Mouse (Mus musculus) liver, embryonic 14.5 days (tissue): ENCODE measurements around the gene Fam122c.

Source experiments
- CTCF ChIP-seq: IDR thresholded peaks from 2 replicates; pipeline ENCODE4 v1.5.1; 2016; ENCODE audit warnings: antibody characterized with exemption, low read depth, control low read depth
- EP300 ChIP-seq: IDR thresholded peaks from 2 replicates; pipeline ENCODE4 v1.6.1; 2016; ENCODE audit warnings: antibody characterized with exemption, low read depth

DNA sequence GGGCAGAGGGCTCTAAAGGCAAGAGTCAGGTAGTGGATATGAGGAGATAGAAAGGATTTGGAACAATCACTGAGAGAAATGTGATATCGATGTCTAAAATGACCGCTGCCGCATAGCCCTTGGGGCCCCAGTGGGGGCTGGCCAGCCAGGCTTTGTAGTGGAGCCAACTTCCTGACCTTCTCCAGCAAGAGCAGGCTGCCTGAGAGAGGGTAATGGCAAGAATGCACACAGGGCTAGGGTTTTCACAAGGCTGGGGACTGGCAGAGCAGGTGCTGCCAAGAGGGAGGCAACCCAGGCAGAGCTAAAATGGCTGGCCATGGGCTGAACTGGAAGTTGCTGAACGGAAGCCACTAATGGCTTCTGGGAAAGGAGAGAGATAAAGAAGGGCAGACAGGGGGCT lies 47.9 kb downstream of the Fam122c start:
- TF ChIP-seq CTCF (no peak), EP300 (no peak)
